Mouse (Mus musculus): ENCODE measurements around the gene Mthfd1l.

GRCm38 (mm10) chr10:4117091-4117490 is 144.2 kb downstream of the Mthfd1l start:
- TF ChIP-seq CTCF (conservative IDR thresholded peaks at IDR 0.05; ENCODE audit: low read length): no peak
- TF ChIP-seq NANOG (IDR thresholded peaks at IDR 0.05; ENCODE audit: borderline replicate concordance, low read length): no peak
- TF ChIP-seq POU5F1 (IDR thresholded peaks at IDR 0.05; ENCODE audit: borderline replicate concordance, low read length): no peak
